Mouse (Mus musculus) granulocyte monocyte progenitor cell, adult 5-6 weeks (primary cell): ENCODE results near the gene B3gnt2. TPM values are rescaled to one million over a fixed set of nuclear protein-coding genes. Genes with fewer than 3 reads are reported as not detected.
A peak's percentile ranks its signal among the peaks of the same experiment; 100 is the strongest.

Experiments
- ATAC-seq: replicated peaks from 2 replicates; pipeline ENCODE4 v1.8.0; 2016; ENCODE audit warnings: mild to moderate bottlenecking, moderate TSS enrichment, inconsistent platforms; ENCODE audit not compliant: poor library complexity, severe bottlenecking
- total RNA-seq, 2 experiments: library from RNA; stranded (forward) in 1 of 2; stranded (reverse) in 1 of 2; fragments of 200-712, 200-1000 nt in 1 of 2; fragments of >200 nt in 1 of 2; fragmentation: Nextera tagmentation in 1 of 2; gene quantifications; 2 replicates each; pipeline ENCODE4 v1.2.3; 2014 to 2017

Gene B3gnt2
- total RNA-seq, 2 experiments from 2014 or later = 12.3 to 41.3 TPM

GRCm38 (mm10) chr11:22850077-22850476, 10.7 kb downstream of the B3gnt2 start:
- ATAC-seq = peak; percentile 54

DNA sequence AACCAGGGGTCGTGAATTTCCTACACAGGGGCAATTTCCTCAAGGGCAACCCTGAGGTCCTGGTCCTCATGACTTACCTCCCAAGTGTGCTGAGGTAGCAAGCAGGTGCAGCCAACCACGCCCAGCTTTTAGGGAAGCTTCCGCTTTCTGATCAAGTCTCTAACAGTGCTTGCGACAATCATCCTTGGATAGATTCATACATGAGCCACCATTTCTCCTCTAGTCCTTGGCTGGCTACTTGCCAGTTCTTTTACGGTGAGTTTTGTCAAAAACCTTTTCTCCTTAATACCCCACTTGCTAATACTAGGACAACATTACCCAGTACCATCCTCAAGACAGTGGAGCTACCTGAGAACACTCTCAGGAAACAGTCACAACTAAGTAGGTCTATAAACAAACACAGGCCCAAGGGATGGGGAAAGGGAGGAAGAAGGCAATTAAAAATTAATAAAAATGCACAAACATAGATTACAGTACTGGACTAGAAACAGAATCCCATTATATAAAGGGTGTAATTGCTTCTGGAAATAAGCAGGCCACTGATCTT, 12.0 kb downstream of the B3gnt2 start:
- peak; percentile 29 for ATAC-seq

DNA sequence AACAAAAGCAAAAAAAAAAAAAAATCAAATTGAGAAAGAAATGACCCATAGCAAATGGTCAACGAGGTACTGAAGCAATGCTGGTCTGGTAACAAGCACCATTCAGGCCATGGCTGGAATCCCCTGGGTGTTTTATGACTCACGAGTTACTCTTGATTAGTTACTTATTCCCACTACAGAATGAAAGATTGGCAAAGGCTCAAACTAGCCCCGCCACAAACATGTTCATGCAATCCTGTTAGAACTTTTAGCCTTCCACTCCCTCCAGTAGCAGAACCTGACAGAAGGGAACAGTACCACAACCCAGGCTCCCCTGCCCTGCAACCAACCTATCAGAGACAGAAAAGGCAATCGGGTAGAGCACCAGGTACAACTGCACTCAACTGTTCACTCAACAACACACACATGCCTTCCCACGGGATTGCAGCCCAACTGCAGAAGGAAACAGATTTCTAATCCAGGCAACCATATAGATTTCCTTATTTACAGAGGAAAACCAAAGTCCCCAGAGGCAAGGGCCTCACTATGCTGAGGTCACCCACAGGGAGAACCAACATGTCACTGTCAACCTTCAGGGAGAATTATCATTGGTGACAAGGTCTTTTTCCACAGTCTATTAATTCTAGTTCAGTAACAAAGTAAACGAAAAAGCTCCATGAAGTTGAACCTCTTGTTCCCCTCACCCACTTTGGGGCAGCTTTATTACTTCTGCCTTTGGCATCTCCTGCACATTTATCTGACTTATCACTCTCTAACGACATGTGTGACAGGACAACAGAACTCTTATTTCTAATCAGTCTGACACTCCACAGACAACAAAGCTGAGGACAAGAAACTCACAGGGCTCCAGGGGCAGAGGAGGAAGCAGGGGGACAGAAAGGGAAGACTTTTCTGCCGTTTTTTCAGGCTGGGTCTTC, 12.8 kb downstream of the B3gnt2 start:
- ATAC-seq = no peak

DNA sequence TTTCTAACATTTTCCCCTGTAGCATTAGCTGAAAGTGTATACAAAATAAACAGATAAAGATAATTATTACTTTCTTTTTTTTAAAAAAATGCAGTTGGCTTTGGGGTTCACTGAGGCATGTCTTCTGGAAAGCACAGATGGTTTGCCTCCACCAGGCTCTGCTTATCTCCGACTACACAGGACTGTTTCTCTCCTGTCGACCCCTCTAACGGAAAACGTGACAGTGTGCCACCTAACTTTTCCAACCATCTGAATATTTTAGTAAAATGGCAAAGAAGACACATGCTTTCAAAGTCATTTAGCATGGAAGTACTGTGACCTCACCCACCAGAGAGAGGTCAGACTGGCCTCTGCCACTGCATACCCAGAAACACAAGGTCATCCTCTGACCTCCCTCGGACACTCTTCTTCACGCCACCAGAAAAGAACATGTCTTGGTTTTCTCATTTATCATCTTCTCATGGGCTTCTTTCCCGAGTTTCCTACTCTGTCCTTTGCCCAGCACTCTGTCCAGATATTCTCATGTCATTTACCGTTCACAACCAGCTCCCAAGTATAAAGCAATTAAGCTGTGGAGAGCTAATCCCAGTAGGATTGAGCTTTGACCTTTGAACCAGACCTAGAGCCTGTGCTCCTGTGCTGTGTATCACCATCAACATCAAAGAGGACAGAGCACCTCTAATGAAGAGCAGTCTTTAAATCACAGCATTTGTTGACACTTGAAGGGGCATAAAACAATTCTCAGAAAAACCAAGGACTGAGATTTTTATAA, 13.6 kb downstream of the B3gnt2 start:
- ATAC-seq = no peak

- ATAC-seq = no peak
Observed at GRCm38 (mm10) chr11:22846093-22846835, 14.5 kb downstream of the B3gnt2 start.

- no peak for ATAC-seq
Observed at GRCm38 (mm10) chr11:22844754-22845718, 15.7 kb downstream of the B3gnt2 start.

DNA sequence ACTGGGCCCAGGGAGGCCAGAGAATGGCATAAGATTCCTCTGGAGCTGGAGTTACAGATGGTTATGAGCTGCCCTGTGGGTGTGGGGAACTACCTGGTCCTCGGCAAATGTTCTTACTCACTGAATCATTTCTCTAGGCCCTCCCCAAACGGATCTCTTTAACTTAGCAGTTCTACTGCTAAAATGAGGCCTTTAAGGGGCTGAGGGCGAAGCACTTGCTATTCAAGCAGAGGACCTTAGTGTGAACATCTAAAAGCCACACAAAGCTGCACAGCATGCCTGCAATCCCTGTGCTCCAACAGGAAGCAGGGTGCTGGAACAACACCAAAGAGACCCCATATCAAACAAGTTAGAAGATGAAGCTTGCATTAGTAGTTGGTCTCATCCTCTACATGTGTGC, 21.3 kb downstream of the B3gnt2 start:
- ATAC-seq = no peak

- ATAC-seq = no peak
Observed at GRCm38 (mm10) chr11:22838361-22838760, 22.4 kb downstream of the B3gnt2 start.

DNA sequence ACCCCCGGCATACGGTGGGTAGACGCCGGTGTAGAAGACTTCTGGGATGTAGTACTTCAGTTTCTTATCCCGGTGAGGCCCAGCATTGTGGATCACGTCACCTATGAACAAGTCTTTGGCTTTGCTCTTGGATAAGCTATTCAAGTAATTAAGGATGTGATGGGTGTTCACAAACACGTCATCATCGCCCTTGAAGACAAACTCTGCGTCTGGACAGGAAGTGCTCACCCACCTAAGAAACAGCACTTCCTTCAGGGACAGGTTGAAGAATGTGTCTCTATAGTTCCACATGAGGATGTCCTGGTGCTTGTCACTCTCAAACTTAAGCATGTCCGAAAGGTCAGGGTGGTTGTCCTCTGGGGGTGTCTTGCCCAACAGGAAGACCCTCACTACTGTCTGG, 24.5 kb downstream of the B3gnt2 start:
- ATAC-seq = no peak

DNA sequence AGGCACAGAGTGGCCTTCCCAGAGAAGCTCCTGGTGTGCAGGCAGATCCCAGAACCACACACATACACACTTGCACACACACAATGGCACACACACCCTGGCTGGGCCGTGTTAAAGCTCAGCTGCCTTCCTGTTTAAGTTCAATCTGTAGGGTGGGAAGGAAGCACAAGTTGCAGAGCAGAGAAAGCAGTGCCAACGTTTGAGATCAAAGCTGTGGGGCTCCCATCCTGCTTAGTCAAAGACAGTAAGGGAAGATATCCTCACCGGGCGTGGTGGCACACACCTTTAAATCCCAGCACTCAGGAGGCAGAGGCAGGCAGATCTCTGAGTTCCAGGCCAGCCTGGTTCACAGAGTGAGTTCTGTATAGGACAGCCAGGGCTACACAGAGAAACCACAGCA, 28.2 kb downstream of the B3gnt2 start:
- no peak for ATAC-seq

DNA sequence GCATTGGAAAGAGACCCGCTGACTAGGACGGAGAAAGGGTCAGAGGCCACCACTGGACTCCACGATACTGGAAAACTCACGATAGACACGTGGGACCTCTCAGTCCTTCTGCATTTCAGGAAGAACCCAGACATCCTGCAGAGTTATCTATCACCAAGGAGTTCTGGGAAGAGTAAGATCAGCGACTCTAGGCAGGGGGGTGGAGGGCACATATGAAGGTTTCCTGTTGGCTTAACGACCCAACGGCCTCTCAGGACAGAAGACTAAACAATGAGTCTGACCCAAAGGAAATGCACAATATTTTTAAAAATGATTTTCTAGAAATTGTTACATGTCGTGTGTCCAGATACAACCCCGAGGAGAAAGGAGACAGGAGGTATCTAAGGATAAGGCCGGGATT, 28.8 kb downstream of the B3gnt2 start:
- ATAC-seq = no peak

DNA sequence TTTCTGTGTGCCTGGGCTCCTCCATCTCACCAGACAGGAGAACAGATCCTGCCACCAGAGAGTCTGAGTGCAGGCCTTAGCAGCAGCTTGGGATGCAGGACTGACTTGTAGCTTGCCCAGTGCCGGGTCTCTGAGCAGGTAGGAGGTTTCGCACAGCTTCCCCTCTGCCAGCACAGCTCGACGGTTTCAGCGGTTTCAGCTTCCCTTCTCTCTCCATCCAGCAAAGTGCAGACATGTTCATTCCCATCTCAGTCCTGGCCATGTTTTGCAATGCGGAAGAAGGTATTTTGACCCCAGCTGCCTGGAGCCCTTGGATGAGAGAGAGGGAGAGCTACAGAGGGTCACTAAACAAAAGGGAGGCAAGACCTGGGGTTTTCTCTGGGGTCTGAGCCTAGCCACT, 30.1 kb downstream of the B3gnt2 start:
- ATAC-seq = peak; percentile 60

- no peak for ATAC-seq
Observed at GRCm38 (mm10) chr11:22830179-22830611, 30.6 kb downstream of the B3gnt2 start.

GRCm38 (mm10) chr11:22828988-22829632, 31.7 kb downstream of the B3gnt2 start:
- no peak for ATAC-seq

- peak; percentile 47; the same call in 1 of the 2 replicates for ATAC-seq
Observed at GRCm38 (mm10) chr11:22827514-22828080, 33.2 kb downstream of the B3gnt2 start.

DNA sequence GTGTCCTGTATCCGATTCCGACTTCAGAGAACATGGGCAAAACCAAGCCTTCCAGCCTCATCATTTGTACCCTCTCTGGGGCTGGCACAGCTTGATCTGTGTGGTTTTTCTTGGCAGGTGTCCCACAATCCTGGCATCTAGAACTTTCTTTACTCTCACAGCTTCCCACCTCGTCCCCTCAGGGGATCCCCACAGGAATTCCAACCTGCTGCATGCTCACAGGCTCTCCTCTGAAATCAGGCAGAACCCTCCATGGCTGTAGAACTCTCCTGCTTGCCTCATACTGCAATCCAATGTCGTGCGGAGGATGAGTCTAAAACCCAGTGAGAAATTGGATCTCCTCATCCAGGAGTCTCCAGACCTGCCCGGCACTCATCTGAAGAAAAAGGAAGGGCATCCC, 34.1 kb downstream of the B3gnt2 start:
- ATAC-seq = no peak

DNA sequence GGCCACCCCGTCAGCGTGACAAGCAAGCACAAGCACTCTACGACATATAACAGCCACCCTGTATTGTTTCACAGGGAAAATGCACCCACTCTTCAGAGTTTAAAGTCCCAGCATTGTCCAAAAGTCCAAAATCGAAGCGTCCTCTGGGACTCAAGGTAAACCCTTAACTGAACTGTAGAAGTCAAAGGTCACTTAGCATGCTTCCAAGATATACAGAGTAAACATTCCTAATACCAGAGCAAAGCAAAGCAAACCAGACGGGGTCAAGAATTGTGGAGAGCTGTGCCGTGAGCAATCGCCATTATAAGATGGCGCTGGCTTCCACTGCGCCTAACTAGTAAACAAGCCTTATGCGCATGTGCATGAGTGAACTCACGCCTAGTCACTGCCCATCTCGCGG, 34.7 kb downstream of the B3gnt2 start:
- no peak for ATAC-seq

DNA sequence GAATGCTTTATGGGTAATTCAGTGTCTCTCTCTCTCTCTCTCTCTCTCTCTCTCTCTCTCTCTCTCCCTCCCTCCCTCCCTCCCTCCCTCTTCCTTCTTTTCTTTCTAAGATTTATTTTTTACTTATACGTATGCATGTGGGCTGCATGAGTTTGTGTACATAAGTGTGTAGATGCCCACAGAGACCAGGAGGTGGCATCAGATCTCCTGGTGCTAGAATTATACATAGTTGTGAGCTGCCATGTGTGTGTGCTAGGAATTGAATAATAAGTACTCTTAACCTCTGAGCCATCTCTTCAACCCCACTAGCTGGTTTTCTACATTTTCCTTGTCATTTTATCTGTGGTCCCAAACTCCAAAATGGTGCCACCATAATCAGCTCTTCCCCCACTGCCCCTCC, 35.2 kb downstream of the B3gnt2 start:
- no peak for ATAC-seq
